Mouse (Mus musculus) G1E (cell line): Measurements from ENCODE around the gene Camsap1. TPM values are rescaled to one million over a fixed set of nuclear protein-coding genes. Genes with fewer than 3 reads are reported as not detected.

Experiments
- ATAC-seq: 2 replicates; pipeline ENCODE4 v1.8.0; 2016; ENCODE audit warnings: mild to moderate bottlenecking; ENCODE audit not compliant: insufficient number of reproducible peaks, poor library complexity, low FRiP score, severe bottlenecking; ENCODE audit errors: extremely low read depth
- DNase-seq: peaks from one replicate; pipeline ENCODE4 v3.0.0; 2012; ENCODE audit warnings: low spot score
- H3K27me3 ChIP-seq: 2 replicates; pipeline ENCODE4 v1.6.1; 2012; ENCODE audit warnings: mild to moderate bottlenecking, low read length, inconsistent platforms; ENCODE audit not compliant: insufficient read depth
- H3K36me3 ChIP-seq: replicated peaks from 2 replicates; pipeline ENCODE3; 2012; ENCODE audit warnings: mild to moderate bottlenecking, inconsistent platforms
- H3K4me1 ChIP-seq: 2 replicates; pipeline ENCODE4 v1.6.1; 2012; ENCODE audit warnings: low read depth, low read length, inconsistent platforms, mixed read lengths; ENCODE audit not compliant: insufficient read depth
- H3K4me3 ChIP-seq: 2 replicates; pipeline ENCODE4 v1.5.1; 2012; ENCODE audit warnings: low read depth, mild to moderate bottlenecking, inconsistent platforms, low read length, moderate library complexity, mixed read lengths
- H3K9me3 ChIP-seq: replicated peaks from 2 replicates; pipeline ENCODE4 v1.6.1; 2012; ENCODE audit warnings: inconsistent platforms
- CTCF ChIP-seq: IDR thresholded peaks from 2 replicates; pipeline ENCODE4 v1.5.1; 2012; ENCODE audit warnings: low read depth, low read length, inconsistent platforms, mixed read lengths
- GATA1 ChIP-seq: IDR thresholded peaks from 2 replicates; pipeline ENCODE4 v1.6.1; 2012; ENCODE audit warnings: borderline replicate concordance, low read length, inconsistent platforms, mixed read lengths
- GATA2 ChIP-seq: IDR thresholded peaks from 2 replicates; pipeline ENCODE4 v1.6.1; 2012; ENCODE audit warnings: low read depth, low read length, inconsistent platforms, borderline replicate concordance
- POLR2AphosphoS5 ChIP-seq: IDR thresholded peaks from 2 replicates; pipeline ENCODE4 v1.6.1; 2012; ENCODE audit warnings: low read depth, low read length, inconsistent platforms; ENCODE audit not compliant: insufficient replicate concordance
- TAL1 ChIP-seq: conservative IDR thresholded peaks from 2 replicates; pipeline ENCODE4 v1.6.1; 2012; ENCODE audit warnings: low read depth, low read length, inconsistent platforms, mixed read lengths
- polyA plus RNA-seq: library from polyadenylated mRNA; stranded (reverse); fragments of >175 nt; gene quantifications from 2 replicates; pipeline ENCODE4 v1.2.3, GENCODE M21; 2012
- total RNA-seq, 2 experiments: library from RNA; stranded (forward) in 1 of 2; stranded (reverse) in 1 of 2; fragments of 200-1000 nt in 1 of 2; fragments of >200 nt in 1 of 2; fragmentation: Nextera tagmentation in 1 of 2; gene quantifications; 2 replicates each; pipeline ENCODE4 v1.2.3; 2014 to 2017

Camsap1 gene
- 21.6 and 28.9 TPM in 2 replicates for total RNA-seq (2014; fragmentation: Nextera tagmentation)
- total RNA-seq (2017): 12.9 and 18.2 TPM in 2 replicates
- polyA plus RNA-seq: 4.8 and 5.1 TPM in 2 replicates

GRCm38 (mm10) chr2:25983159-25983907, at the start of gene Camsap1:
Gene Camsap1 (minus strand): TSS chr2:25983282.
- no peak for TF ChIP-seq GATA1
- TF ChIP-seq TAL1: no peak
- no peak for TF ChIP-seq GATA2
- TF ChIP-seq POLR2AphosphoS5: no peak
- no peak for TF ChIP-seq CTCF
- Histone ChIP-seq H3K4me3 (peak within 1 kb of the TSS; percentile 82), H3K9me3 (no peaks in the 10 kb centered on the region), H3K27me3 (peaks cover 28% of the 10 kb centered on the region), H3K4me1 (peaks cover 46% of the 10 kb centered on the region), H3K36me3 (peaks cover 21% of the 10 kb centered on the region)
- DNase-seq (peak; percentile 98), ATAC-seq (peak; percentile 100)

DNA sequence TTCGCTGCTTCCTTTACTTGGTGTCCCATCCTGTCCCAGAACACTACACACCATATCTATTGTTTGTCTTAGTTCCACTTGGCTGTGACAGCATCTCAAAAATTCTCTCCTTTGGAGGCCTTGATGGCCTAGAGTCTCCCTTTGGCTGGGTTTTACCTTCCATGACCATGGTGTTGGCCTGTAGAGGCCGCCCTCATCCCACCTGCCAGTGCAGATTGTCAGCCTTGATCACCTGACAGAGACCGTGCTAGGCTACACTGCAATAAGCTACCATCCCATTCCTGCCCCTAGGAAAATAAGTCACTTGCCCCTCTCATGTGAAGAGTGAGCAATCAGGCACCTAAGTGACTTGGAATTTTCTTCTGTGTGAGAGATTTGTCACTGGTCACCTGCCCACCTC, 47.2 kb upstream of the Camsap1 start:
- H3K36me3 ChIP-seq: no peaks in the 10 kb centered on the region
- H3K4me3 ChIP-seq: no peak overlapping the region
- H3K27me3 ChIP-seq: peaks cover 63% of the 10 kb centered on the region
- H3K9me3 ChIP-seq: no peaks in the 10 kb centered on the region
- TF ChIP-seq GATA1 (no peak), CTCF (no peak), POLR2AphosphoS5 (no peak), GATA2 (no peak), TAL1 (no peak)
- H3K4me1 ChIP-seq: peaks cover 4% of the 10 kb centered on the region; the same call in 1 of the 2 replicates
- ATAC-seq (no peak), DNase-seq (no peak)

DNA sequence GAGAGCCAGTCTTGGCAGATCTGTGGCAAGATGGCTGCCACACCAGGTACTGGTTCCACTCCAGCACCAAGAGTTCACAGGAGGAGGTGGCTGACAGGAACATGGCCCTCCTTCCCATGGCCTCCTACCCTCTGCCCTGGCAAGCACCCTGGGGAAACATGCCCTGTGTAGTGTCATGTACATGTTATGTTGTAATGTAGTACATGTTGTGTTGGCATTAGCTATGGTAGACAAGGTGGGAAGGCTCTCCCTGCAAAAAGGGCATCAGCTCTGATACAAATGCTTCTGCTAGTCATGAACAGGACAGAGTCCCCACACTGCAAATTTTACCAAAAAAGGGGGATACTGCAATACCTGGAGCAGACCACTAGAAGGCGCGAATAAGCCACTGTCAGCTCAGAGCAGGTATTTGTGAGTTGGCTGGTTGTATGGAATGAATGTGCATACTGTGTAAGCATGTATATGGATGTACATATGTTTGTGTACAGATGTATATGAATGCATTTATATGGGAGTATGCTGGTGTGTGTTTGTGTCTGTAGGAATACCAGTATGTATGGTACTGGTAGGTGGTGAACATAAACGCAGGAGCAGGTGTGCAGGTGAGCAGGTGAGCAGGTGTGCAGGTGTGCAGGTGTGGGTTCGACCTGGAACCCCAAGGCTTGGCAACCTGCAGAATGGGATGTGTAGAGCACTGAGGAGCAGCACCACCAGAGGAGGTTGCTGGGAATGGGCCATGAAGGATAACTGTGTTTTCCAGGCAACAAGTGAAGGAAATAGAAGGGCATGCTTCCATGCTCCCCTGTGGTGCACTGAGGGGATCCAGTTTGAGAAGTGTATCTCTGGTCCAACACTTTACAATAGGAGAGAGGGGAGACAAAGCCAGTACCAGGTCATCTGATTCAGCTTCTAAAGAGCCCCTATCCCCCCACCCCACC, 41.3 kb upstream of the Camsap1 start:
- TF ChIP-seq CTCF: peak; percentile 98
- no peak for TF ChIP-seq GATA1
- H3K9me3 ChIP-seq: no peaks in the 10 kb centered on the region
- peak; percentile 56 for DNase-seq
- peaks cover 33% of the 10 kb centered on the region for H3K27me3 ChIP-seq
- H3K36me3 ChIP-seq: peaks cover 6% of the 10 kb centered on the region
- no peak for ATAC-seq
- H3K4me3 ChIP-seq: no peak overlapping the region; the same call in 1 of the 2 replicates
- peaks cover 33% of the 10 kb centered on the region for H3K4me1 ChIP-seq

DNA sequence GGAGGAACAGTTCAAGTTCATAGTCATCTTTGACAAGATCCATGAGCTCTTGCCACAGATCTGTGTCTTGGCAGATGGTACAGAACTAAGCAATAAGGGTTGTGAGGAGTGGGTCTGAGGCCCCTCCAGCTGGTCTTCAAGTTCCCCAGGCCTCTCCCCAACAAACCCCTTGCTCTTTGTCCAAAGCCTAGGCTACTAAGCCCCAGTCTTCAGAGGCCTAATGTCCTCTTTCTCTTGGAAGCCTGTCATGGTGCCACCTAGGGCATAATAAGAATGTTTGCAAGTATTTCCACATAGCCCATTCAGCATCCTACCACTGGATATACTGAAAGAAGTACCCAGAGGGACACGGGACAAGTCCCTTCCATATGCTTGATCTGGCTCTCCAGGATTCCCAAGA, 39.5 kb upstream of the Camsap1 start:
- Histone ChIP-seq H3K36me3 (peaks cover 18% of the 10 kb centered on the region), H3K9me3 (no peaks in the 10 kb centered on the region), H3K27me3 (peaks cover 22% of the 10 kb centered on the region), H3K4me1 (peaks cover 47% of the 10 kb centered on the region), H3K4me3 (no peak overlapping the region)
- TF ChIP-seq GATA1: no peak
- no peak for TF ChIP-seq POLR2AphosphoS5
- DNase-seq (no peak), ATAC-seq (no peak)

- Histone ChIP-seq H3K9me3 (no peaks in the 10 kb centered on the region), H3K36me3 (peaks cover 23% of the 10 kb centered on the region), H3K4me3 (peak overlapping the region; percentile 91), H3K4me1 (peaks cover 51% of the 10 kb centered on the region), H3K27me3 (peaks cover 20% of the 10 kb centered on the region)
- no peak for ATAC-seq
- DNase-seq: no peak
- no peak for TF ChIP-seq POLR2AphosphoS5
- TF ChIP-seq GATA2: no peak
- TF ChIP-seq TAL1: no peak
- no peak for TF ChIP-seq CTCF
- no peak for TF ChIP-seq GATA1
These were observed 39.1 kb upstream of the Camsap1 start for GRCm38 (mm10) chr2:26022258-26022565.

- Histone ChIP-seq H3K4me1 (peaks cover 55% of the 10 kb centered on the region), H3K27me3 (peaks cover 15% of the 10 kb centered on the region), H3K36me3 (peaks cover 28% of the 10 kb centered on the region), H3K4me3 (peak within 1 kb of the TSS; percentile 91), H3K9me3 (no peaks in the 10 kb centered on the region)
- DNase-seq (peak; percentile 78), ATAC-seq (peak; percentile 52)
- TF ChIP-seq TAL1 (no peak), GATA2 (no peak), CTCF (no peak), GATA1 (no peak), POLR2AphosphoS5 (no peak)
These were observed 38.6 kb upstream of the Camsap1 start, which contains the start of gene Ubac1 for GRCm38 (mm10) chr2:26021561-26022257. Gene Ubac1 (minus strand): TSS chr2:26021747.
